Mouse (Mus musculus): ENCODE results near the gene Islr2. TPM values are rescaled to one million over a fixed set of nuclear protein-coding genes. Genes with fewer than 3 reads are reported as not detected.

The Islr2 gene
- total and polyA plus RNA-seq, 3 experiments = not detected

- H3K9ac ChIP-seq (ENCODE audit: insufficient read depth, low read depth) = no peak overlapping the region
These were observed 43.8 kb downstream of the Islr2 start for GRCm38 (mm10) chr9:58160315-58160714.

GRCm38 (mm10) chr9:58159855-58160254, 44.3 kb downstream of the Islr2 start:
- Histone ChIP-seq H3K9ac (ENCODE audit: insufficient read depth, low read depth) (no peak overlapping the region), H3K4me1 (ENCODE audit: control insufficient read depth in 1 of 2, insufficient read depth in 2 of 2) (peaks cover 0 to 11% of the 10 kb centered on the region in 2 experiments; a peak in 2 of 4 replicates), H3K36me3 (replicated peaks in 1 of 2; ENCODE audit: control insufficient read depth in 1 of 2, insufficient read depth in 1 of 2, low read length in 1 of 2) (no peaks in the 10 kb centered on the region), H3K4me2 (ENCODE audit: insufficient read depth, low read depth, poor library complexity, severe bottlenecking) (no peak overlapping the region), H3K27me3 (replicated peaks) (peaks cover 19% of the 10 kb centered on the region), H3K9me3 (replicated peaks; ENCODE audit: low read length) (no peaks in the 10 kb centered on the region), H3K79me2 (replicated peaks; ENCODE audit: control insufficient read depth, extremely low read depth, insufficient read depth, poor library complexity, severe bottlenecking) (no peaks in the 10 kb centered on the region), H3K27ac (ENCODE audit: insufficient read depth, low read depth) (no peak overlapping the region), H3K4me3 (replicated peaks in 1 of 3; ENCODE audit: low read depth in 2 of 3, low read length in 2 of 3, poor library complexity in 1 of 3) (no peak overlapping the region)
- no peak for DNase-seq (ENCODE audit: extremely low read depth)
- dilution Hi-C loops (cut with MboI; ENCODE audit: extremely low pct_ligation_motif_present, extremely low pct_unique_long_range_greater_than_20kb, low sequenced_read_pairs) = no loop called here
- in situ Hi-C loops (cut with MboI; ENCODE audit: low pct_ligation_motif_present, low pct_unique_long_range_greater_than_20kb, low sequenced_read_pairs) = no loop called here
- TF ChIP-seq NRF1 (IDR thresholded peaks at IDR 0.05; ENCODE audit: low read depth, low read length) = no peak
- TF ChIP-seq MAFK (IDR thresholded peaks at IDR 0.05; ENCODE audit: insufficient replicate concordance, low read length) = no peak
- no peak for TF ChIP-seq E2F4 (IDR thresholded peaks at IDR 0.05; ENCODE audit: insufficient replicate concordance, low read depth, low read length)
- no peak for TF ChIP-seq GABPA (IDR thresholded peaks at IDR 0.05; ENCODE audit: insufficient replicate concordance, low read depth, low read length)
- TF ChIP-seq MAX (IDR thresholded peaks at IDR 0.05; ENCODE audit: low read length) = no peak

More at GRCm38 (mm10) chr9:58160315-58160714, 43.8 kb downstream of the Islr2 start:
- no peaks in the 10 kb centered on the region for H3K79me2 ChIP-seq (replicated peaks; ENCODE audit: control insufficient read depth, extremely low read depth, insufficient read depth, poor library complexity, severe bottlenecking)
- DNase-seq (ENCODE audit: extremely low read depth) = no peak
- in situ Hi-C loops (cut with MboI; ENCODE audit: low pct_ligation_motif_present, low pct_unique_long_range_greater_than_20kb, low sequenced_read_pairs) = no loop called here
- H3K9me3 ChIP-seq (replicated peaks; ENCODE audit: low read length) = no peaks in the 10 kb centered on the region
- H3K4me2 ChIP-seq (ENCODE audit: insufficient read depth, low read depth, poor library complexity, severe bottlenecking) = no peak overlapping the region
- no peaks in the 10 kb centered on the region for H3K36me3 ChIP-seq (replicated peaks in 1 of 2; ENCODE audit: control insufficient read depth in 1 of 2, insufficient read depth in 1 of 2, low read length in 1 of 2)
- dilution Hi-C loops (cut with MboI; ENCODE audit: extremely low pct_ligation_motif_present, extremely low pct_unique_long_range_greater_than_20kb, low sequenced_read_pairs) = no loop called here
- H3K27ac ChIP-seq (ENCODE audit: insufficient read depth, low read depth) = no peak overlapping the region
- H3K4me3 ChIP-seq (replicated peaks in 1 of 3; ENCODE audit: low read depth in 2 of 3, low read length in 2 of 3, poor library complexity in 1 of 3) = no peak overlapping the region
- peaks cover 16% of the 10 kb centered on the region for H3K27me3 ChIP-seq (replicated peaks)
- H3K4me1 ChIP-seq (ENCODE audit: control insufficient read depth in 1 of 2, insufficient read depth in 2 of 2) = peaks cover 0 to 11% of the 10 kb centered on the region in 2 experiments; a peak in 2 of 4 replicates
- no peak for TF ChIP-seq EP300 (IDR thresholded peaks at IDR 0.05; ENCODE audit: low read length)
- TF ChIP-seq NELFE (IDR thresholded peaks at IDR 0.05; ENCODE audit: low read depth, low read length) = no peak
- no peak for TF ChIP-seq MAX (IDR thresholded peaks at IDR 0.05; ENCODE audit: low read length)
- no peak for TF ChIP-seq MAFK (IDR thresholded peaks at IDR 0.05; ENCODE audit: insufficient replicate concordance, low read length)
- no peak for TF ChIP-seq NRF1 (IDR thresholded peaks at IDR 0.05; ENCODE audit: low read depth, low read length)
- TF ChIP-seq USF1 (IDR thresholded peaks at IDR 0.05; ENCODE audit: low read depth, low read length) = no peak
- TF ChIP-seq RCOR1 (conservative IDR thresholded peaks at IDR 0.05; ENCODE audit: low read depth, low read length) = no peak
- no peak for TF ChIP-seq ETS1 (conservative IDR thresholded peaks at IDR 0.05; ENCODE audit: low read depth, low read length)
- no peak for TF ChIP-seq POLR2AphosphoS2 (IDR thresholded peaks at IDR 0.05; ENCODE audit: low read depth, low read length)
- TF ChIP-seq JUND (conservative IDR thresholded peaks at IDR 0.05; ENCODE audit: low read depth, low read length) = no peak
- TF ChIP-seq TCF12 (IDR thresholded peaks at IDR 0.05; ENCODE audit: low read depth, low read length) = no peak
- TF ChIP-seq CHD1 (IDR thresholded peaks at IDR 0.05; ENCODE audit: low read depth, low read length) = no peak
- TF ChIP-seq MYC (IDR thresholded peaks at IDR 0.05; ENCODE audit: low read depth, low read length) = no peak
- TF ChIP-seq RAD21 (IDR thresholded peaks at IDR 0.05; ENCODE audit: low read depth, low read length) = no peak
- TF ChIP-seq GABPA (IDR thresholded peaks at IDR 0.05; ENCODE audit: insufficient replicate concordance, low read depth, low read length) = no peak
- no peak for TF ChIP-seq BHLHE40 (IDR thresholded peaks at IDR 0.05; ENCODE audit: low read depth, low read length)
- no peak for TF ChIP-seq SIN3A (IDR thresholded peaks at IDR 0.05; ENCODE audit: low read length)
- TF ChIP-seq TBP (conservative IDR thresholded peaks at IDR 0.05; ENCODE audit: low read depth, low read length) = no peak

Measured in CH12.LX (cell line).